Mouse (Mus musculus): ENCODE data around the gene Ttc8.
A peak's percentile ranks its signal among the peaks of the same experiment; 100 is the strongest.
"Not testable (repeated sequence)": the region's sequence is repeated elsewhere in the genome, so short reads cannot be mapped to it uniquely, and the experiment has no call there.

Gene Ttc8

GRCm38 (mm10) chr12:98920194-98920991 lies at the start of gene Ttc8:
Ttc8 (plus strand) TSS chr12:98920574.
- peak; percentile 75 for DNase-seq (ENCODE audit: low read depth)

DNA sequence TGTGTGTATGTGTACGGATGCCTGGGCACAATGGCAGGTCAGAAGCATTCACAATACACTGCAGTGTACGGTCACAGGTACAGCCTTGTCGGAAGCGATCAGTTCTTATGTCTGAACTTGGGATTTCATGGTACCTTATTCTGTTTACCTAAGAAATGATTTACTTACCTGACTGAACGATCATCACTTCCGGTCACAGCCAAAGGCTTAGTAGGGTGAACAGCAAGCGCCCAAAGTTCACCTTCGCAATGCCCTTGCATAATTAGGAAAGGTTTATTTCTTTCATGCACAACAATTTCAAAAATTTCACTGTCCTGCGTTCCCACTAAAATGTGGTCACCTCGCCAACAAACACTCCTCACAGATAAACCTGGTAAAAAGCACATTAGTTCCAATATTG lies 47.5 kb upstream of the Ttc8 start:
- DNase-seq (ENCODE audit: low read depth) = no peak

DNA sequence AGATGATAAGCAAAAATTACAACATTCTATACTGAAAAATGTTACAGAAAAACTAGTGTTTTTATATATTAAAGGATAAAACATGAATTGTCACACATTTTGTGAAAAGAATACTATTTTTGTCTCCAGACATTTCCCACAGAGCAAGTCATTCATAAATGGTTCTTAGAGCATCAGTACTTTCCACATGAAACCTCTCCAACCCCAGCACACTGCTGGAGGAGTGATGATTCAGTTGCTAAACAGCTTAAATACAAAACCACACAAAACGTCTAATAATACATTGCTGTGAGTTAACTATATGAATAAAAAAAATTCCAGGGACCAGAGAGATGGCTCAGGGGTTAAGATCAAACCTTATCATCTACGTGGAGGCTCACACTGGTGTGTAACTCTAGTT lies 45.2 kb upstream of the Ttc8 start:
- DNase-seq (ENCODE audit: low read depth) = no peak

GRCm38 (mm10) chr12:98878693-98879092 lies 41.7 kb upstream of the Ttc8 start:
- DNase-seq (ENCODE audit: low read depth) = no peak

DNA sequence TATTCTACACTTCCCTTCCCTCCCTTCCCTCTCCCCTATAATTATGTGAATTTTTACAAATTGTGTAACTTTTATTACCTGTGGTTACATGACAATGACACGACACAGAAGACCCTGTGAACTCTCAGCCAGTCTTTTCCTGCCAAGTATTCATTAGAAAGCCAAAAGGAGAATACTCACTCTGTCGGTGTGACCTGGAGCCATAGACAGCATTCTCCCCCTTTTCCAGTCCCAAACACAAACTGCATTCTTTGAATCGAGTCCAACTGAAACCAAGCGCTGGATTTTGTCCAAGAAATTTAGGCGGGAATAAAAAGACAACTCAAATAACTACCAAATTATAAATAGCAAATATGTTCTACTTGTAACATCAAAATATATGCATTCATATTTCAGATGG lies 38.6 kb upstream of the Ttc8 start:
- no peak for DNase-seq (ENCODE audit: low read depth)

- no peak for DNase-seq (ENCODE audit: low read depth)
Measured at GRCm38 (mm10) chr12:98884515-98884914, 35.9 kb upstream of the Ttc8 start.

DNA sequence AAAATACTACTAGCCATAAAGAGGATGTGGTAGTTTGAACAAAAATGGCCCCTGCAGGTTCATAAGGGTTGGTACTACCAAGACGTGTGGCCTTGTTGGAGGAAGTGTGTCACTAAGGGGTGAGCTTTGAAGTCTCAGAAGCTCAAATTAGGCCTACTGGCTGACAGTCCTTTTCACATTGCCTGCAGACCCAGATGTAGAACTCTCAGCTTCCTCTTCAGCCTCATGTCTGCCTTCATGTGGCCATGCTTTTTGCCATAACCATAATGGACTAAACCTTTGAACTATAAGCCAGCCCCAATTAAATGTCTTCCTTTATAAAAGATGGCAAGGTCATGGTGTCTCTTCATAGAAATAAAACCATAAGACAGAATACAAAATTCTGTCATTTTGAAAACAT lies 23.6 kb upstream of the Ttc8 start:
- DNase-seq (ENCODE audit: low read depth) = no peak

DNA sequence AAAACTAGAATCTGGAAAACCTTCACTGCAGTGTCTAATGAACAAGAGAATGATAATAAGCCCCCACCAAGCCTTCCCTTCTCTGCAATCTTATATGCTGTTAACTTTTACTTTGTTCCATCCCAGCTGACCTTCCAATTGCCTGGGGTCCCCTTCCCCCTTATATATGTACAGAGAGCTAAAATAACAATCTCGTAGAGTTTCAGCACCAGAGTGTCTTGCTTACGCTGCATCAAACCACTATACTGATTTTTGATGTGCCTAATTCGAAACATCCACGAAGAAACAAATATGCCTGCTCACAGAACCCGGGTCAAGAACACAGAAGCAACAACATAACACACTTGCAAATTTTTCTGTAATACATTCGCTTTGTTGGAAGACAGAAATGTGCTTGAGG lies 20.7 kb upstream of the Ttc8 start:
- no peak for DNase-seq (ENCODE audit: low read depth)

GRCm38 (mm10) chr12:98900341-98900880 lies 20.0 kb upstream of the Ttc8 start:
- DNase-seq (ENCODE audit: low read depth) = no peak

GRCm38 (mm10) chr12:98900881-98901801 lies 19.2 kb upstream of the Ttc8 start, which contains the start of gene Eml5:
Eml5 (minus strand) TSS chr12:98901484.
- DNase-seq (ENCODE audit: low read depth) = no peak

DNA sequence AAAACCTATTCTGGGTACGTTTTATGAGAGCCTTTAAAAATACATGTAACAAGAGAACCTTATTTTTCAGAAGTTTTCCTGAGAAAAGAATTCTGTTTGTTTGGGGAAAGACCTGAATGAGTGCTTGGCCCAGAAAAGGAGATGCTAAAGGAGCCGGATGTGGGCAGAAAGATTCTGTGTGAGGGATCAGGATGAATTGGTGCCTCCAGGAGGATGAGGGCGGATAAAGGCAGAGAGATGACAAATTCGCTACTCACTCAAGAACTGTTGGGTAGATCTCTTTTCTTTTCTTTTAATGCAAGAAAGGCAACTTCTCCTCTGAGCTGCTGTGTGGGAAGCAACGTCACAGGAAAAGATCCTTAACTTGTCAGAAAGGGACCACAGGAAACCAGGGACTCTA lies 14.9 kb upstream of the Ttc8 start:
- DNase-seq (ENCODE audit: low read depth) = no peak

DNA sequence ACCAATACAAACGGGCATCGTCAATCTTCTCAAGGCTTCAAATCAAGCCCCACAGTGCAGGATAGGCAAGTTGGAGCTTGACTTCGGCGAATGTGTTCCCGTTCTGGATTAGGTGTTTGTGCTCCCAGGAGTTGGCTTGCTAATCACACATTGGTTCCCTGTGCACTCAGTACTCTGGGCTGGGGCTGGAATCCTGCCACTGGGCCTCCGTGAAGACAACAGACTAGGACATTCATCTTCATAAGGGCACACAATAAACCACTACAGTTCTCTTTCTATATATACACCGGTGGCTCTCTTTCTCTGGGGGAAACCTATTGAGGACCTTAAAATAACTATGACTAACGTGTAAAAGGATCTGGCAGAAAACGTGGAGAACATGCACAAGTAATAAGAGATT lies 10.3 kb upstream of the Ttc8 start:
- no peak for DNase-seq (ENCODE audit: low read depth)

DNA sequence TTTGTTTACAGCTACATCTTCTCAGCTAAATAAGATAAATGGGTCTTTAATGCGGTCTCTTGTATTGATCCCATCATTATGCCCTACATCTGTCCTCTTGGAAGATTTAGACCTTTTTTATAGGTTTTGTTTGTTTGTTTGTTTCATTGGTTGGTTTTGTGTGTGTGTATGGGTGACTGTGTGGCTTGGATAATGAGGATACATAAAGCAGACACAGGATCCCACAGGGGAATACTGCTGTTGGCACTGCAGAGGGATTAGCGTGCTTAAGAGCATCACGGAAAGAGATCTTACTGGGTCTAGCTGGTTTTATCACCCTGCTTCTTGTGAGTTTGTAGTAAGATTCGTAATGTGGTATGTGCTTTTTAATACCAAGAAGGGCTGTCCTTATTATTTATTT lies 10.8 kb downstream of the Ttc8 start:
- no peak for DNase-seq (ENCODE audit: low read depth)

DNA sequence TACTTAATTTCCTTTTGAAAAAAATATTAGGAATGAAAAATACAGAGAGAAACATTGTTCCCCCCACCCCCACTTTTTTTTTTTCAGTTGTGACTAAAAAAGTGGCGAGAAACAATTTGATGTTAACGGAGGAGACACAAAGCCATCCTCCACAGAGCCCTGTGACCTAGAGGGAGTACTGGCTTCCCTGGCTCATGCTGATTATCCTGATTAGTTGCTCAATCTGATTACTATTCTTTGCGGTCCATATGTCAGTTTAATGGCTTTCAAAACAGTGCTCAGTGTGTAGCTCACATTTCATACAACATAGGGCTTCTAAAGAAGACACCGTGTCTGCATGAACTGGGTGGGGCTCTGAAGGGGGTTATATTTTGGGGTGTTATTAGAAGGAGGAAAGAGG lies 12.1 kb downstream of the Ttc8 start:
- DNase-seq (ENCODE audit: low read depth) = no peak

DNA sequence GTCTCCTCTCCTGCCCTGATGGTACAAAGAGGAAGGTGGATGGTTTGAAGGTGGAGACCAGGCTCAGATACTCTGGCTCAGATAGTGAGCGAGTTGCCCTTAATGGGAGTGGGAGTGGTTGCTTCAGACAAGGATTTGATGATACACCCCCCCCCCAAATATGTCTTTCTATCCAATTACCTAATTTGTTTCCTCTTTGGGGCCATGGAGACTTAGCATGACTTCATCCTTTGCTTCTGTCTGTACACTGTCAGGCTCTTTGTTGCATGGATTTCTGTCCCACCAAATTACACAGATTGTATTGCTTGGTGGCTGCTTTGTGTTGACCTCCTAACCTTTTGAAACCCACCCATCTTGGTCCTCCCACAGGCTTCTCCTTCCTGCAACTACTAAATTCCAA lies 12.5 kb downstream of the Ttc8 start:
- DNase-seq (ENCODE audit: low read depth) = no peak

DNA sequence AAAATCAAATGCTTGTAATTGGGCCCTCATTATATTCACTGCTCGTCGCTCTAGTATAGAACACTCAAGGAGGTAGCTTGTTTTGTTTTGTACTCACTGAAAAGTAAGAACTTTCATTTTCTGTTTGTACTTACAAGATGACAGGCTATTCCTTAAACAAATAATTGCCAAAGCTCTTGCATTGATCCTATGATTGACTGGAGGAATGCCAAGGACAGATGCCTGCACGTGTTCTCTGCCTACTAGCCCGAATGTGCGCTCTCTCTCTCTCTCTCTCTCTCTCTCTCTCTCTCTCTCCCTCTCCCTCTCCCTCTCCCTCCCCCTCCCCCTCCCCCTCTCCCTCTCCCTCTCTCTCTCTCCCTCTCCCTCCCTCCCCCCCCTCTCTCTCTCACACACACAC lies 30.9 kb downstream of the Ttc8 start:
- not testable (repeated sequence) for DNase-seq (ENCODE audit: low read depth)

- no peak for DNase-seq (ENCODE audit: low read depth)
Measured at GRCm38 (mm10) chr12:98956951-98957350, 36.6 kb downstream of the Ttc8 start.

DNA sequence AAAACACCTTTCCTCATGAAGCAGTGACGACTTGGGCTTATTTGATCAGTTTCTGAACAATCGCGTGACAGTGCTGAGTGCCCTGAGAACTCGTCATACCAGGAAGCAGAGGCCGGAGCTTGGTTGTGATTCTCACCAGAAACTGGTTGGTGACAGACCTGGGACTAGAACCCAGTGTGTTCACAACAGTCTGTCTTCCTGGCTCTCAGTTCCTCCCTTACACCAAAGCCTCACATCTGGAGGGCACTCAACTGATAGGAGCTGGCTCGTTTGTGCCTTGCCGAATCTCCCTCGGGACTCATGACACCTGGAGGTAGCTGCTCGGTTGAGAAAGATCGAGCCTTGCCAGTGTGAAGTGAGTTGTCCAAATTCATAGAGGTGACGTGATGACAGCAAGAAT lies 37.1 kb downstream of the Ttc8 start:
- no peak for DNase-seq (ENCODE audit: low read depth)

DNA sequence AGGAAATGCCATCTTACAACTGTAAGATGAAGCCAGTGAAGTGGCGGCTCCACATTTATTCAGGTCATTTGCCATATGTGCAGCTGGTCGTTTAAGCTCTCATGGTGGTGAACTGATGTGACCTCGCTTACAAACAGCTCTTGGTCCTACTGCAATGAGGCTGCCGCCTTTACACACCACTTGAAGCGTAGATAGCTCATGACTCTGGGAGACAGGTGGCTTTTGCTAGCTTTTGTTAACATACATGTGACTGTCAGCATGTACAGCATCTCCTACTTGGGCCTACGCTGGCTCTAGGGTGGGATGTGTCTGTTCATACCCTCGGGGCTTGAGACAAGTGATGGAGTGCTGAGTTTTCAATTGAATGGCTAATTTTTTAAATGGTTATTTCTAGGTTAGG lies 40.6 kb downstream of the Ttc8 start:
- DNase-seq (ENCODE audit: low read depth) = no peak

DNA sequence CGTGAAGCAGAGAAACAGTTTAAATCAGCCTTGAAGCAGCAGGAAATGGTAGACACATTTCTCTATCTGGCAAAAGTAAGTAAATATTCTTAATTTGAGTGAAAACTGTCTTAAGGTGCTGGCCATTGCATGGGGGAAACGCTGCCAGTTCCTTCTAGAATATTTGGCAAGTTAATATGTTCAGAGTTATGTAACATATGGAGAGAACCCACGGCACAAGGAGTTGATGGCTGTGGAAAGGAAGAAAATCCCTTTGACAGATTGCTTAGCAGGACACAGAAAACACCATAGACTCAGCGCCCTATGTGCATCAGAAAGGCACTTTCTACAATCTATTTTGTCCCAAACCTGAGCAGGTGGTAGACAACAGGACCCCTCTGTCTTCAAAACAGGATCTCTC lies 41.0 kb downstream of the Ttc8 start:
- DNase-seq (ENCODE audit: low read depth) = no peak

DNA sequence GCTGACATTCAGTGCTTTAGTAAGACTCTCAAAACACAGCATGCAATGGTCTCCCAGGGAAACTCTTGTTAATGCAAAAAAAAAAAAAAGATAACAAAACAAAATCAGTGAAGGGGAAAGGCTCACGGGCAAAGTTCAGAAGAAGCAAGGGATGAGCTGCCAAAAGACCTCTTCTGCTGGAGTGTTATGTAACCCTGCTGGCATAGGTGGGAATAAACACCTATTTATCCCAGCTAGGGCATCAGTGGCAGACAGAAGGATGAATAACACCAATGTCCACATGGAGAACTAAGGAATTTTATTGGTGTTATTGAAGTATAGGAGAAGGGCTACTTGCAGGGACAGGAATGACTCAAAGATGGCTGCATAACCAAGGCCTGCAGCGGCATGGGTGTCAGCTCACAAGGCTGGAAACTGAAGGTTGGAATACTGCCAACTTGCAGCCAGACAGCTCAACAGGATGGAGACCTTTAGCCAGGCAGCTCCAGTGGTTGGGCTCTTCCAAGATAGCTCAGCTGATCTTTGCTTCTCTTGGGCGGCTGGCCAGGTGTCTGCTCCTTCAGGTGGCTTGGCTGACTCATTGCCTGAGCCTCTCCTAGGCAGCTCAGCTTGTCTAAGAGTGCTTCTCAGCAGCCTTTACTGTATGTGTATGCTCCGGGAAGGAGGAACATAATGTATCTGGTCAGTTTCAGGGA lies 45.2 kb downstream of the Ttc8 start:
- DNase-seq (ENCODE audit: low read depth) = peak; percentile 17

- DNase-seq (ENCODE audit: low read depth) = no peak
Measured at GRCm38 (mm10) chr12:98972291-98972690, 51.9 kb downstream of the Ttc8 start.

Measured in fibroblast of lung, adult 2 months (primary cell).